Mouse (Mus musculus): ENCODE measurements around the gene Fbxo2.
"Not testable (repeated sequence)": the region's sequence is repeated elsewhere in the genome, so short reads cannot be mapped to it uniquely, and the experiment has no call there.

Gene Fbxo2

DNA sequence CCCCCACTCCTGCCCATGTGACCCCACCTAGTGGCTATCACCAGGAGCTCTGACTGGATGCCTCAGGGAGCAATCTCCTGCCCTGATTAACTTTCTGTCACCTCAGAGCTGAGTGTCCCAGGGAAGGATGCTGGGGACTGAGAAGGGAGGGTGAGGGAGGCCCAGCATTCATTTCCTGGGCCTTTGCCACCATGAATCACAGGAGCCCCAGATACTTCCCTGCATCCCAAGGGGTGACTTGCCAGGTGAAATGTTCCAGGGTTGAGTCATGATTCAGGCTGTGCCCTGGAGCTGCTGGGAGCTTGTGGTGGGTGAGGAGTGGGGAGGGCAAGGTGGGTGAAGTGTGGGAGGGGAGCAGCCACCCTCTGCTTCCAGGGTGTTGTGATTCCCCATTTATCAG, 17.3 kb downstream of the Fbxo2 start:
- no peak for DNase-seq

DNA sequence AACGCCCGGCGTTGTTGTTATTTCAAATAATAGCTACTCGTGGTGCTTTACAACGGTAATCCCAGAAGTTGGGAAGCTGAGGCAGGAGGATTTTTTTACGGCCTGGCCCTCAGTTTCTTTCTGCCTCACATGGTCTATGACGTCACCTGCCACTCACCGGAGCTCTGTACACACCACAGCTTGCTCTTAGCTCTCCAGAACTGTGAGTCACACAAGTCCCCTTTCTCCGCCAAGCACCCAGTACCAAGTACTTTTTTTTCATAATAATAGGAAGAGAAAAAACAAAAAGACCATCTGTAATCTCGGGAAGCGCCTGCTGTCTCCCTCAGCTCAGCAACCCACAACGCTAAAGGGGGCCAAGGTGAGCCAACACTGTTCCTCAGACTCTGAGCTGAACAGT, 21.1 kb downstream of the Fbxo2 start:
- DNase-seq: no peak

DNA sequence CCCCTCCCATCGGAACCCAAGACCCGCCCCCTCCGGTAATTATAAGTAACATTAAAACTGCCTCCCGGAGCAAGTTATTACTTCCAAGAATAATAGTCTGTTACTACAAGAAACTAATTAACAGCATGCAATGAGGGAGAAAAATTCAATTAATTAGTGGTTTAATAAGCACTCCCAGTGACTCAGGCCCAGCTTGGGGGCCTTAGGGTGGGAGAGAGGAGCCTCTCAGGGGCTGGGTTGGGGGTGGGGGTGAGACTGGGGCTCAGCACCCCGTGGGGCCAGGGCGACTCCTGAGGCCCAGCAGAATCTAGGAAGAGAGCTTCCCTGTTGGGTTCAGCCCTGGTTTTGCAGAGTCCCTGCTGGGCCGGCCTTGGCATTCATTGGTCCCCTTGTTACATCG, 21.9 kb downstream of the Fbxo2 start:
- DNase-seq: no peak

DNA sequence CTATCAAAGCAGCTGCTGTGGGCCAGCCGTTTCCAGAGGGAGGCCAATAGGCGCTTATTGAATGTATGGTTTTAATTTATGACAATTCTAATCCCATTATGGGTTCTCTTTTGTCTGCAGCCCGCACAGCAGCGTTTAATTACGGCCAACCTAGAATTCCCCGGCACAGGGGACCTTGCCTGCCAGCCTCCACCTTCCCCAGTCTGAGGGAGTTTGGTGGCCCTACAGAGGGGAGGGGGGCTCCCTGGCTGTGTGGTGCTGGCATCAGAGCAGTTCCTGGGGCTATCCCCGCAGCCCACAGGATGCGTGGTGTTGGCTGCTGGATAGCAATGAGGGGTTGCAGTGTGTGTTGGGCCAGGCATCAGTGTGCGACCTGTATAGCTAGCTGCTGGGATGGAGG, 24.1 kb downstream of the Fbxo2 start:
- DNase-seq: no peak

DNA sequence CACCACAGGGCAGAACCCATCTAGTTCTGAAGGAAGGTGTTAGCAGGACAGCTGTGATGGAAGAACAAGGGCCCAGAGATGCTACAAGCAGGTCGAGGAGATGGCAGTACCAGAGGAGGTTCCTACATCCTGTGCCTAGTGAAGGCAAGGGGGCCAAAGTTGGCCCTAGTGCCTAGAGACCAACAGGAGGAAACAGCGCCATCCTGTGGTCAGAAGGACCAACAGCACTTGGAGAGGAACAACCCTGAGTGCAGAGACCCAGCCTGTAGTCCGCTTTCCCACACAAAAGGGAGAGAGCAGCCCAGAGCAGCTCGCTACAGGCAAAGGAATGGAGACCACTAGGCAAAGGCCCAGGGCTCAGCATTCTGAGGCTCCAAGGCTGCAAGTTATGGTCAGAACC, 25.4 kb downstream of the Fbxo2 start:
- DNase-seq: no peak

DNA sequence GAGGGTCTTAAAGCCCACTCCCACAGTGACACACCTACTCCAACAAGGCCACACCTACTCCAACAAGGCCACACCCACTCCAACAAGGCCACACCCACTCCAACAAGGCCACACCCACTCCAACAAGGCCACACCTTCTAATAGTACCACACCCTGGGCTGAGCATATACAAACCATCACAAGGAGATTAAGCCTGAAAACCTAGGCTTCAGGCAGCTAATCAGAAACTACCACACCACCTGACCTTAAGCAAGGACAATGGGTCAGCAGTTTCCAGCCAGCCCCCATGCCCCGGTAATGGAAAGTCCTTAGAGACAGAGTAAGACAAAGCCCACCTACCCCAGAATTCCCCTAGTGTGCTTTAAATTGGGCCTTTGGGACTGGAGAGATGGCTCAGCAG, 28.3 kb downstream of the Fbxo2 start:
- not testable (repeated sequence) for DNase-seq

DNA sequence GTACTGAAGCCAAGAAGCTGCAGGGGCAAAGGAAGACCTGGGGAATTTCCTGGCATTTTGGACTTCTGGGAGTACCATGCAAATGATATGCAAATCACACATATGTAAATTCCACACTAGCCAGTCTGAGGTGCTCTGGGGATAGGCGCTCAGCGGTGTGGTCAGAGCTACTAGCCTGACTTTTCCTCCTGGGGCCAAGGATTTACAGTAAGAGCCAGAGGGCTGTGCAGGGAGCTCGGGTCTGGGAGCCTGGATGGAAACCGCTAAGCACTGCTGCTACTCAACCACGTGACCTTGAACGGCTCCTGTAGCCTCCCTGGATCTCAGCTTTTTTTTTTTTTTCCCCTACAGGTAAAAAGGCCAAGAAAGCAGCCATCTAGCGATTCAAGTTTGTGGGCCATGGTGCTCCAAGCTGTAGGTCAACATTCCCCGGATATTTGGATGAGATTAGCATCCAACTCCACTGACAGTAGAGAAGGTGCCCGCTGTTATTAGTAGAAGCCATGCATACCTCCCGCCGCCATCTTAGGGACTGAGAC, 32.4 kb downstream of the Fbxo2 start:
- DNase-seq: no peak

DNA sequence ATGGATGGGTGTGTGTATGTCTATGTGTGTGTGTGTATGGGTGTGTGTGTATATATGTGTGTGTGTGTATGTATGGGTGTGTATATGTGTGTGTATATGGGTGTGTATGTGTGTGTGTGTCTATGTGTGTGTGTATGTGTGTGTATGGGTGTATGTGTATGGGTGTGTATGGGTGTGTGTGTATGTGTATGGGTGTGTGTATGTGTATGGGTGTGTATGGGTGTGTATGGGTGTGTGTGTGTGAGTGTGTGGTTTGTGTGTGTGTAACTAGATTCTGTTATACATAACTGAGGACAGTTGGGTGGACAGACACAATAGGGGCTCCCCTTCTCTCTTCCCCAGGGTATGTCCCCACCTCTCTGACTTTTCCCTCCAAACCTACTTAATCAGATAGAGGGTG, 34.0 kb downstream of the Fbxo2 start:
- DNase-seq: no peak

DNA sequence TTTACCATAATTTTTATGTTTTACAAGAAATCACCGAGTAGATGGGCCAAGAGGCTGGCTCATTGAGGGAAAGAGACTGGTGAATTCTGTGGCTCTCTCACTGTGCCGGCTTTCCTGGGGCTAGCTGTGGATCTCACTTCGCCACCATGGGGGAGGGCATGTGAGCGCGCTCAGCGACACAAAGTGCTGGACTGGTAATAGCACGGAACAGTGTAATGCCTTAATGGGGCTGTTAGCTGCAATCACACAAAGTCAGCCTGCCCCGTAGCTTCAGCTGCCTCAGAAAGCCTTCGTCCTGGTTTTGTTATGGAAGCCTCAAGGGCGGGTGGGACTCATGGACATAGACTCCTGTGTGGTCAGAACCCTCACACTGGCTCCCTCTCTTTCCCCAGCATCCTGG, 38.3 kb downstream of the Fbxo2 start:
- DNase-seq: no peak

DNA sequence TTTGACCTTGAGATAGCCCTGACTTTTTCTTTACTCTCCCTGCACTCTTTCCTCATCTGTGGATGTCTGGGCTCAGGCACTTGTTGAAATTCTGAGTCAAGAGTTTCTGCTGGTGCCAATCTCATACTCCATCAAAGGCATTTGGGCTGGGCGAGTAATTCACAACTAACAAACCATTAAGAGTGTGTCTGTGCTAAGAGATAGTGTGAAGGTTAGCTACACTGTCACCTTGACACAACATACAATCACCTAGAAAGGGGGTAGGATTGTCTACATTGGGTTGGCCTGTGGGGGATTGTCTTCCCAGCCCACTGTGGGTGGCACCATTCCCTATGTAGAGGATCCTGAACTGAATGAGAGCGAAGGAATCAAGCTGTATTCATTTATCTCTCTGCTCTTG, 43.1 kb downstream of the Fbxo2 start:
- no peak for DNase-seq

DNA sequence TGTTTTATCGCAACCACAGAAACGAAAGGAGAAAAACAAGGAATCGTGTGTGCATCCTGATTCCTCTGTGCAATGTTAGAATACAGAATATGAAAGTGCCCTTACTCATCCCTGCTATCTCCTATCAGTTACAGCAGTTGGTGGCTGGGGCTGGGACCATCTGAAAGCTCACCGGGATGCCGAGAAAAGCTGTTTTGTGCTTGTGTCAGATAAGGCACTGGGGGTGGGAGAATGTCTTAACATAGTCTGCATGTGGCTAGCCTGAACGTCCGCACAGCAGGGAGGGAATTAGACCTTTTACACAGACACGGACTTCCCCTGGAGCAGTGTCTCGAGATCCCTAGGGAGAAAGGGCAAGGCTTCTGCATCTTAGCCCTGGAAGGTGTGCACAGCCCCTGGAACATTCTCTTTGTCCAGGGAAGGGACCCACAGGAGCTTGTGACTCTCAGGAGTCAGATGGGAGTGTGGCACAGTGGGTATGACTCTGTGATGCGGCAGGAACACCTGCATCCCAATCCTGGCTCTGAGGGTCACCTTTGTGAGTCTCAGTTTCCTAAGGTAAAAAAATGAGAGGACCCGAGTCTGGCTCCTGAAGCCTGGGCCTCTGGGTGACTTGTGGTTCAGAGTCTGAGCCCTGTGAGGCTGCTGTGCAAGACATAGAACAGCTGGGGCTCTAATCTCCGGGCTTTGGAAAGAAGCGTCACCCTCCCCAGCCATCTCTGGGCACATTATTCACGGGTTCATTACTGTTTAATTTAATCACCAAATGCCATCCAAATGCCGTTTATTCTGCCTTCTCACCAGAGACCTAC, 43.8 kb downstream of the Fbxo2 start:
- DNase-seq: no peak

DNA sequence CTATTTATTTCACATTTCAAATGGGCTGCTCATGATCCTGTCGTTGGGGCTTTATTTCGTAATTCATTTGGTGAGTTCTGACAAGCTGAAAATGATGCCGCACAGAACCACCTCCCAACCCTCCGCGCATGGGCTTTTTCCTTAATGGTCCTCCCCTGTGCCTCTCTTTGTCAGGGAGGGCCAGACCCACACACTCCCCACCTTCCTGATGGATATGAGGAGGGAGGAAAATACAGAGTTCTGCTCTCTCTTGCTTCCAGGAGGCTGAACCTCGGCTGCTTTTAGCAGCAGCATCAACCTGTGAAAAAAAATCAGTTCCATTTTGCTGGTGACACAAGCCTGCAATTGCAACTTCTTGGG, 44.4 kb downstream of the Fbxo2 start:
- no peak for DNase-seq

DNA sequence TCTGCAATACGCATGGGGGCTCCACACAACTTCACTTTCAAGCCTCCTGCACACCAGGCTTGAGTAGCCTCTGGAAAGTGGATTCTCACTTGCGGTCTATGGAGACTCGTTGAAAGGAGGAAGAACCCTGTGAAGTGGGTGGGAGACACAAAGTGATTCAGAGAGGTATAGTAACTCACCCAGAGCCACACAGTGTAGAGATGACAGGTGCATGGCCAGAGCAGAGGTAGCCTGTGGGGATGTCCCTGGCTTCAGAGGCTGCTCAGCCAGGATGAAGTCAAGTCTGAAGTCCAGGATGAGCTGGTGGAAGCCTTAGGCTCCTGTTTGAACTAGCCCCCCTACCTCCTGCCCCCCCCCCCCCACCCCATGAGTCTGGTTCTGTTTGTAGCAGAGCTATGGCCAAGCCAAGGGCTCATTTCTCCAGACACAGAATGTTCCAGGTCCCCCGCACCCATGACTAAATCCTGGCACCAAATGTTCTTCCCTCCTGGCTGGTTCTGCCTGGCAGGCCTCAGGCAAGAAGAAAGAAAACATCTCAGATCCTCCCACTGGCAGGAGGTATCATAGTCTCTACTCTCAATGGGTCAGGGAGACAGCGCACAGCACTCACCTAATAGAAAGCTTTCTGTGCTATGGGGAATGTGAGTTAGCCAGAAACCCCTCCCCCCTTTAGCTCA, 54.2 kb downstream of the Fbxo2 start:
- DNase-seq: peak; percentile 26

DNA sequence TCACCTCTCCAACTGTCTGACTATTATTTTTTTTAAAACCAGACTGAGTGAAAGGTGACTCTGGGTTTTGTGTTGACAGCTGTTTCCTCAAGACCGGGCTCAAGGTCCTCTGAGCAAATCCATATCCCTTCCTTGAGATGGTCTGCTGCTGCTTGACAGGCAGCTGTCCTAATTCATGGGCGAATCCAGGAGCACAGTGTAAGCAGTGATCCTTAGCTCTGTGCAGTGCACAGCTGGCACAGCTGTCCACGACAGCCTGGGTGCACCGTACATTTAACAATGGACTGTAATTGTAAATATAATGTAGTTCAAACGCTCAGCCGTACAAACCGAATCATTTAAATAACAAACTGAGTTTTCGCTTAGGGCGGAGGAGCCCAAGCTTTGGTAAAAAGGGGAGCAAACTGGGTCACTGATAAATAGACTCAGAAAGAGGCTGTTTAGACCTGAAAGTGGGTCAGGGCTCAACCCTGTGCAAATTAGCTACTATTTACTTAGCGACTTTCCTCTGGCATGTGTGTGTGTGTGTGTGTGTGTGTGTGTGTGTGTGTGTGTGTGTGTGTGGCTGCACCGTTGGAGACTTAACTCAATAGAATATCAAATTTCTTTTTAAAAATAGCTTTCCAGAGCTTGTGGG, 55.0 kb downstream of the Fbxo2 start:
- DNase-seq: no peak
